Mouse (Mus musculus): Measurements from ENCODE around the gene Tgfb1. TPM values are rescaled to one million over a fixed set of nuclear protein-coding genes. Genes with fewer than 3 reads are reported as not detected.

The Tgfb1 gene
- polyA plus RNA-seq, 1 experiment from 2014 or later: 2.4 TPM

DNA sequence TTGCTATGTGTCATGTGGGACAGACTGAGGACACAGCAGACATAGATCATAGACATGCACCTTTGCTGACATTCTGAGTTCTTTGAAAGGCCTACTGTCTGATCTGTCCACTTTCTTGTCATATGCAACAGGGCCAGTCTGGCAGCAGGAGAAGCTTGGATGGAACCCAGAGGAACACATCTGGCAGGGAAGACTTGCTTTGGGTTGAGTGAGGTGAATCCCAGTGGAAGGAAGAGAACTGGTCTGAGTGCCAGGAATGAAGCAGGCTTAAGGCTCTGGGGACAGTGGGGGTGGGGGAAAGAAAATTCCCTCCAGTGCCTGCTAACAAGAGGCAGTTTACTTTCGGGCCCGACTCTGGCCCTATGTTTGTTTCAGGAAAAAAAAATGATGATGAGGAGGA lies 43.1 kb downstream of the Tgfb1 start:
- H3K4me1 ChIP-seq: no peaks in the 10 kb centered on the region
- H3K36me3 ChIP-seq: peaks cover 93% of the 10 kb centered on the region
- no peak overlapping the region for H3K4me3 ChIP-seq
- no peak overlapping the region for H3K27ac ChIP-seq
- H3K9ac ChIP-seq: no peak overlapping the region
- WGBS: 90% methylated on average over 2 of the region's 2 CpGs
- H3K27me3 ChIP-seq (replicated peaks): no peaks in the 10 kb centered on the region
- no peaks in the 10 kb centered on the region for H3K9me3 ChIP-seq
- ATAC-seq (ENCODE audit: low FRiP score, low read depth): no peak
- H3K4me2 ChIP-seq (replicated peaks): no peak overlapping the region

DNA sequence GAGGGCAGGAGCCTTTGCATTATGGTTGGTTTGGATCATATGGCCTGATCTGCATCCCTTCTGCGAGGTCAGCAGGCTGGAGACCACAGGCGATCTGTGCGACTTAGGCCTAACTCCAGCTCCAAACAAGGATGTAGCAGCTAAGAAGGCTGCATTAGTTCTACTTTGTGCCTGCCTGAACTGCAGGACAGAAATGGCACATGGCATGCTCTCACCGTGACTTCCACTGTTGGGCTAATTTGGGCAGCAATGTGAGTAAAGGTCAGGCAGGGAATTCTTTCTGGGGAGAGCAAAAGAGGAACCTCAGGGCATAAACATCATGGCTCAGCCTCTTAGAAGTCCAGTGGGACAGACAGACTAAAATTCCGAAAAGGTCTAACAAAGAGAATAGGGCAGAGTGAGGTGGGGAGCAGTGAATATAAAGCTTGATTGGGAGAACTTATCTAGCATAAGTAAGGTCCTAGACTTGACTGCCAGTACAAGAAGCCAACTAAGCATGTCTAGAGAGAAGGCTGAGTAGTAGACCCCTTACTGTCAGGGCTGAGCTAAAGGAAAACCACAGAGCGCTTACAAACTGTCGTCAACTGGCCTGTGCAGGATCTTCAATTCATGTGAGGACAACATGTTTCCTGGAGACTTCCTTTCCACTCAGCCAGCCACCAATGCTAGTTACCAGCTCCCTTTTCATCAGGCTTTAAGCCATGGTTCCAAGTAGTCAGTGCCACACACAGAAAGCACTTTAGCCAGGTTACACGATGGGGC lies 44.7 kb downstream of the Tgfb1 start:
- peaks cover 92% of the 10 kb centered on the region for H3K36me3 ChIP-seq
- no peak overlapping the region for H3K4me2 ChIP-seq (replicated peaks)
- no peak overlapping the region for H3K9ac ChIP-seq
- no peaks in the 10 kb centered on the region for H3K4me1 ChIP-seq
- ATAC-seq (ENCODE audit: low FRiP score, low read depth): no peak
- H3K4me3 ChIP-seq: no peak overlapping the region
- no peaks in the 10 kb centered on the region for H3K9me3 ChIP-seq
- WGBS: 93% methylated on average over 8 of the region's 8 CpGs
- no peaks in the 10 kb centered on the region for H3K27me3 ChIP-seq (replicated peaks)
- H3K27ac ChIP-seq: no peak overlapping the region

DNA sequence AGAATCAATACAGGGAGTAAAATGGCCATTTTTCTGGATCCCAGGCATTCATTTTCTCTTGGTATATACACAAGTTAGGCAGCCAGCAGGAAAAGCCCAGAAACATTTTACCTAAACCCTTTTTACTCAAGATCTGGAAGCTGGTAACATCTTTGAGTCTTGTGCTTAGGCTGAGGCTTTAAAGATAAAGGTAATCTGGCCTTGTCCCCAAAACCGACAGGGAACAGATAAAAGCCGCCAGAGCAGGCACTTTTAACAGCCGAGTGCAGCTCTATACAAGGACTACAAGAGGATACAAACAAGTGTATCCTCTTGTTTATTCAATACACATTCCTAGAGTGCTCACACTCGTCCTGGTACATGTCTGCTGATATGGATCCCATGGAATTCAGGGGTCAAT lies 48.2 kb downstream of the Tgfb1 start:
- Histone ChIP-seq H3K4me1 (no peaks in the 10 kb centered on the region), H3K4me2 (replicated peaks) (no peak overlapping the region), H3K27me3 (replicated peaks) (no peaks in the 10 kb centered on the region), H3K36me3 (peaks cover 88% of the 10 kb centered on the region), H3K4me3 (no peak overlapping the region), H3K27ac (no peak overlapping the region), H3K9ac (no peak overlapping the region), H3K9me3 (no peaks in the 10 kb centered on the region)
- no peak for ATAC-seq (ENCODE audit: low FRiP score, low read depth)
- WGBS: 84% methylated on average over 4 of the region's 4 CpGs

DNA sequence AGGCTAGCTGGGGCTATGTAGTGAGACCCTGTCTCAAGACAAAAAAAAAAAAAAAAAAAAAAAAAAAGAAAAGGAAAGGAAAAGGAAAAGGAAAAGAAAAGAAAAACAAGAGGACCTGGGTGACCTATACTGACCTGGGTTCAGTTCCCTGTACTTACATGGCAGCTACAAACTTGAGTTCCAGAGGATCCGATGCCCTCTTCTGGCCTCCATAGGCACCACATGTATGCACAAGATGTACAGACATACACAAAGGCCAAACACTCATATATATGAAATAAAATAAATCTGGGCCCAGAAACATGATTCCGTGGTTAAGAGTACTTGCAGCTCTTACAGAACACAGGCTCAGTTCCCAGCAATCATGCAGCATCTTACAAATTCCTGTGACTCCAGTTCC lies 50.1 kb downstream of the Tgfb1 start:
- no peaks in the 10 kb centered on the region for H3K27me3 ChIP-seq (replicated peaks)
- 93% methylated on average over 2 of the region's 2 CpGs for WGBS

DNA sequence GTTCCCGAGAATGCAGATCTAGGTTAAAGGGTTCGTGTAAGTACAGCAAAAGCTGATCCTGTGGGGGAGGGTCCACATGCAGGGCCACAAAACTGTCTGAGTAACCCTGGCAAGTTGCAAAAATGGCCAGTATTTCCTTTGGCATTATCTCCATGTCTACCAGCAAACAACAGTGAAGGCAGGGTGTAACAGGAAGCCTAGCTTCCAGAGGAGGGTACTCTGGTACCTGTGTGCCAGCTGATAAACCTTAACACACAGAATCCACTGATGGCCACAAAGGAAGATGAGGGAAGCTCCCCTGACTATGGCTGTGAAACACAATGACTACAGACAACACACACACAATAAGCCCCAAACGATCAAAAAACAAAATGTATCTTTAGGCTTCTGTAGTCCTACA lies 51.5 kb downstream of the Tgfb1 start:
- Histone ChIP-seq H3K27ac (no peak overlapping the region), H3K27me3 (replicated peaks) (no peaks in the 10 kb centered on the region), H3K4me2 (replicated peaks) (no peak overlapping the region), H3K4me1 (no peaks in the 10 kb centered on the region), H3K4me3 (no peak overlapping the region), H3K36me3 (peaks cover 91% of the 10 kb centered on the region), H3K9me3 (no peaks in the 10 kb centered on the region), H3K9ac (no peak overlapping the region)
- WGBS: 91% methylated on average over 3 of the region's 3 CpGs
- no peak for ATAC-seq (ENCODE audit: low FRiP score, low read depth)

More for the DNA sequence above, 50.1 kb downstream of the Tgfb1 start:
- H3K27ac ChIP-seq: no peak overlapping the region
- no peaks in the 10 kb centered on the region for H3K9me3 ChIP-seq
- H3K9ac ChIP-seq: no peak overlapping the region
- no peak overlapping the region for H3K4me2 ChIP-seq (replicated peaks)
- ATAC-seq (ENCODE audit: low FRiP score, low read depth): no peak
- H3K4me3 ChIP-seq: no peak overlapping the region
- peaks cover 91% of the 10 kb centered on the region for H3K36me3 ChIP-seq
- H3K4me1 ChIP-seq: no peaks in the 10 kb centered on the region

DNA sequence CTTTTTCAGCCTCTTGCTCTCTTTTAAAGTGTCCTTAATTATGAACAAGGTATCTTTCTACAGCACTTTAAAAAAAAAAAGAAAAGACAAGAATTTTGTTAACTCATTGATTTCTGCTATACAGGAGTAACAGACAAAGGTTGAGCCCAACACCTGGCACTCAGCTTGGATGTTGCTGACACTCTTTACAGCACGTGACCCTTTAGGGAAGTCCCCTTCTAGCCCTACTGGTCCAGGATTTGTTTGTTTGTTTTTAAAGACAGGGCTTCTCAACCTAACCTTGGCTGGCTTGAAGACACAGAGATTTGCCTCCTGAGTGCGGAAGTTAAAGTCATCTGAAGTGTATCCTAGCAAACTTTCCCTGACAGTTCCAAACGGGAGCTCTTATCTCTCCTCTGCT lies 60.0 kb downstream of the Tgfb1 start:
- Histone ChIP-seq H3K27ac (no peak overlapping the region), H3K4me1 (peaks cover 1% of the 10 kb centered on the region), H3K27me3 (replicated peaks) (no peaks in the 10 kb centered on the region), H3K9me3 (no peaks in the 10 kb centered on the region), H3K36me3 (peaks cover 98% of the 10 kb centered on the region), H3K4me2 (replicated peaks) (no peak overlapping the region), H3K4me3 (no peak overlapping the region), H3K9ac (no peak overlapping the region)
- no peak for ATAC-seq (ENCODE audit: low FRiP score, low read depth)
- 83% methylated on average over 3 of the region's 3 CpGs for WGBS

DNA sequence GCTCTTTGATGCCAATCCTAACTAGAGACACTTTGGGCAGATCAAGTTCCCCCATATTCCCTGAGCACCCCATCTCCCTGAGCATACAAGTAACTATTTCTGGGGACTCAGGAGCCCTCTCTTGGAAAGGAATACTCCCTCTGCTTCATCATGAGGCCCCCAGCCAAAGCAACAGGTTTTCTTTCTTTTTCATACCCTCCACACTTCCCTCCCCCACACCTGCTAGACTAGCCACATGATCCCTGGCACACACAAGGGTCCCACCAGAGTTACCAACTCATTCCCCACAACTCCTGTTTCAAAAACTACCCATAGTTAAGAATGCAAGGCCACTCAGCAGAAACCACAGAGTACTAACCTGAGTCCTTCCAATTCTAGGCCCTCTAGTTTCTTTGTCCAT lies 66.3 kb downstream of the Tgfb1 start:
- no peaks in the 10 kb centered on the region for H3K9me3 ChIP-seq
- no peak for ATAC-seq (ENCODE audit: low FRiP score, low read depth)
- H3K27me3 ChIP-seq (replicated peaks): no peaks in the 10 kb centered on the region
- H3K4me1 ChIP-seq: peaks cover 20% of the 10 kb centered on the region
- H3K36me3 ChIP-seq: peaks cover 38% of the 10 kb centered on the region
- no peak overlapping the region for H3K27ac ChIP-seq
- H3K4me3 ChIP-seq: peak overlapping the region; percentile 97
- H3K9ac ChIP-seq: peak overlapping the region; percentile 96
- H3K4me2 ChIP-seq (replicated peaks): peak overlapping the region; percentile 94

DNA sequence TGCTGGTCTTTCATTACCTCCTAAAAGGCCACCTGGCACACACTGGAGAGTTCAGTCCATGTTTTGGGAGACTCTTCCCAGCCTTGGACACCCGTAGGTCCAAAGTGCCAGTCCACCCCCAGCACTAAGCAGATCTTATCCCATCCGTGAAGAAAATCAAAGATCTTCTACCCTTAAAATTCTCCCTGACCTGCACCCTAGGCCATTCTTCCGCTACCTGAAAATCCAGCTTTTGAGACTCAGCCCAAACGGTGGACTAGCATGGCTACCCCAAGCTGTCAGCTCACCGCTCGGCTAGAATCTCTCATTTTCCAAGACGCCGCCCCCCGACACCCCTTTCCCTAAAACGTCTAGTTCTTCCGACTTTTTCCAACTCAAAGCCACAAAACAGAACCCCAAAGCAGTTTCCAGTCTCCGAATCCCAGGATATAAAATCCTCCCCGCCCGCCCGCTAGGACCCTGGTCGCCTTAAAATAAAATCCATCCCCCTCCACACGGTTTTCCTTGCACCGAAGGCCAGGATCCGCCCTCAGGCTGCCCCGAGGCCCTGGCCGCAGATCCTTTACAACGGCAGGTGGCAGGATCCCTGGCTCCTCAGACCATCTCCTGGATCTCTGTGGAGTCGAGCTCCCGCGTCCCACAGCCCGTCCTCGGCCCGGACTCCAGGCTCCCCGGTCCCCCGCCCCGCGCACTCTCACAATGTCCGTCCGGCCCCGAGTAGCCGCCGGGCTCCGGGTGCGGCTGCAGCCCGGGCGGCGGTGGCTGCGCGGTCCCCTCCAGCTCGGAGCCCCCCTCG lies 67.0 kb downstream of the Tgfb1 start:
- WGBS: under 1% methylated on average over 46 of the region's 46 CpGs
- H3K4me3 ChIP-seq: peak overlapping the region; percentile 97
- peak; percentile 14 for ATAC-seq (ENCODE audit: low FRiP score, low read depth)

DNA sequence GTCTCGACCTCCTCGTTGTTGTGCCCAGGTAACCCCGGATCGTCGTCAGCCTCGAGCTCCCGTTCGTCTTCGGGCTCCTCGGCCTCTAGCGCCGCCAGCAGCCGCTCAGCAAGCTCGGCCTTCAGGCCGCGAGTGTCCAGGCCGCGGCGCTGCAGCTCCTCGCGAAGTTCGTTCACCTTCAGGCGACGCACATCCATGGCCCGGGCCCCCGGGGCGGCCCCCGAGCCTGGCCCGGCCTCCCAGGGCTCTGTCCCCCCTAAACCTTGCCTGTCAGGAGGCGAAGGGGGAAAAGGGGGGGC lies 67.6 kb downstream of the Tgfb1 start:
- Histone ChIP-seq H3K36me3 (peaks cover 25% of the 10 kb centered on the region), H3K27me3 (replicated peaks) (no peaks in the 10 kb centered on the region), H3K27ac (peak overlapping the region; percentile 88), H3K4me2 (replicated peaks) (peak overlapping the region; percentile 94), H3K4me3 (peak overlapping the region; percentile 97), H3K9ac (peak overlapping the region; percentile 96), H3K9me3 (no peaks in the 10 kb centered on the region), H3K4me1 (peaks cover 20% of the 10 kb centered on the region)
- under 1% methylated on average over 30 of the region's 30 CpGs for WGBS
- no peak for ATAC-seq (ENCODE audit: low FRiP score, low read depth)

More for the DNA sequence above, 67.0 kb downstream of the Tgfb1 start:
- H3K4me2 ChIP-seq (replicated peaks): peak overlapping the region; percentile 94
- H3K9ac ChIP-seq: peak overlapping the region; percentile 96
- peak overlapping the region; percentile 88 for H3K27ac ChIP-seq
- no peaks in the 10 kb centered on the region for H3K27me3 ChIP-seq (replicated peaks)
- peaks cover 31% of the 10 kb centered on the region for H3K36me3 ChIP-seq
- no peaks in the 10 kb centered on the region for H3K9me3 ChIP-seq
- peaks cover 20% of the 10 kb centered on the region for H3K4me1 ChIP-seq

Other genes starting within 250 kb of the Tgfb1 start
- 0.78 and 1.3 TPM in 2 replicates for gene Ceacam1, start 209.4 kb upstream of the Tgfb1 start, polyA plus RNA-seq (2016; fragmentation: Nextera tagmentation; extraction: Ambion mirVana)
- not detected in 2 replicates for gene Ceacam2, start 147.1 kb upstream of the Tgfb1 start, polyA plus RNA-seq (2016; fragmentation: Nextera tagmentation; extraction: Ambion mirVana)
- gene Erich4, start 71.1 kb upstream of the Tgfb1 start, polyA plus RNA-seq (2016; fragmentation: Nextera tagmentation; extraction: Ambion mirVana): not detected in 2 replicates
- 27.5 and 31.2 TPM in 2 replicates for gene Dmac2, start 67.6 kb upstream of the Tgfb1 start, polyA plus RNA-seq (2016; fragmentation: Nextera tagmentation; extraction: Ambion mirVana)
- gene B3gnt8, start 60.3 kb upstream of the Tgfb1 start, polyA plus RNA-seq (2016; fragmentation: Nextera tagmentation; extraction: Ambion mirVana): 1.8 and 2.7 TPM in 2 replicates
- gene Bckdha, start 28.0 kb upstream of the Tgfb1 start, polyA plus RNA-seq (2016; fragmentation: Nextera tagmentation; extraction: Ambion mirVana): 48.3 and 48.4 TPM in 2 replicates
- 54.7 and 55.2 TPM in 2 replicates for gene Exosc5, start 27.8 kb upstream of the Tgfb1 start, polyA plus RNA-seq (2016; fragmentation: Nextera tagmentation; extraction: Ambion mirVana)
- 3.4 and 5.7 TPM in 2 replicates for gene Tmem91, start 11.8 kb upstream of the Tgfb1 start, polyA plus RNA-seq (2016; fragmentation: Nextera tagmentation; extraction: Ambion mirVana)
- 34.8 and 35.7 TPM in 2 replicates for gene B9d2, start 6.2 kb upstream of the Tgfb1 start, polyA plus RNA-seq (2016; fragmentation: Nextera tagmentation; extraction: Ambion mirVana)
- 31.3 and 34.0 TPM in 2 replicates for gene Ccdc97, start 32.1 kb downstream of the Tgfb1 start, polyA plus RNA-seq (2016; fragmentation: Nextera tagmentation; extraction: Ambion mirVana)
- 64.7 and 67.0 TPM in 2 replicates for gene Hnrnpul1, start 67.8 kb downstream of the Tgfb1 start, polyA plus RNA-seq (2016; fragmentation: Nextera tagmentation; extraction: Ambion mirVana)
- gene Axl, start 101.7 kb downstream of the Tgfb1 start, polyA plus RNA-seq (2016; fragmentation: Nextera tagmentation; extraction: Ambion mirVana): 33.0 and 35.7 TPM in 2 replicates
- gene Cyp2s1, start 129.9 kb downstream of the Tgfb1 start, polyA plus RNA-seq (2016; fragmentation: Nextera tagmentation; extraction: Ambion mirVana): 2.9 and 4.0 TPM in 2 replicates
- gene Cyp2b10, start 210.6 kb downstream of the Tgfb1 start, polyA plus RNA-seq (2016; fragmentation: Nextera tagmentation; extraction: Ambion mirVana): not detected in 2 replicates

Measured in neural tube, embryonic 12.5 days (tissue).